Mouse (Mus musculus) C2C12 (cell line): ENCODE measurements at regions not wholly inside any gene's neighbourhood (a gene's known extent, or its start where the extent isn't known, plus 50 kb on each side); places are given as distances from the start of the nearest gene placed in this dataset.

Source experiments
- CEBPB ChIP-seq: IDR thresholded peaks from one replicate; pipeline ENCODE4 v1.6.1; 2011; ENCODE audit warnings: low read depth, mild to moderate bottlenecking, control low read depth, moderate library complexity
- CTCF ChIP-seq: IDR thresholded peaks from one replicate; pipeline ENCODE4 v1.5.1; 2011; ENCODE audit not compliant: control insufficient read depth, insufficient read depth, insufficient read length
- FOSL1 ChIP-seq: IDR thresholded peaks from one replicate; pipeline ENCODE4 v1.8.0; 2011; ENCODE audit warnings: mild to moderate bottlenecking, low read length; ENCODE audit not compliant: poor library complexity, insufficient read depth, severe bottlenecking
- MAX ChIP-seq: IDR thresholded peaks from one replicate; pipeline ENCODE4 v1.6.1; 2011; ENCODE audit warnings: mild to moderate bottlenecking, control low read depth
- MYOD1 ChIP-seq: IDR thresholded peaks from one replicate; pipeline ENCODE4 v1.6.1; 2011; ENCODE audit warnings: low read depth; ENCODE audit not compliant: control insufficient read depth, insufficient read length
- MYOG ChIP-seq: IDR thresholded peaks from one replicate; pipeline ENCODE4 v1.6.1; 2011; ENCODE audit not compliant: control insufficient read depth, insufficient read length; ENCODE audit errors: extremely low read depth
- USF1 ChIP-seq: IDR thresholded peaks from one replicate; pipeline ENCODE4 v1.6.1; 2011; ENCODE audit warnings: low read depth, mild to moderate bottlenecking, control low read depth, moderate library complexity

- TF ChIP-seq MAX (peak; percentile 17), CTCF (peak; percentile 24), USF1 (no peak), FOSL1 (no peak), CEBPB (no peak), MYOG (no peak), MYOD1 (no peak)
These were observed 242.7 kb upstream of the Jmjd1c start for GRCm38 (mm10) chr10:66853258-66853657.
